Mouse (Mus musculus): ENCODE measurements at regions not wholly inside any gene's neighbourhood (a gene's known extent, or its start where the extent isn't known, plus 50 kb on each side); places are given as distances from the start of the nearest gene placed in this dataset.

GRCm38 (mm10) chr1:89373806-89374205, 80.8 kb upstream of the Agap1 start:
- DNase-seq (ENCODE audit: low spot score in 2 of 2) = no peak

- no peak for DNase-seq (ENCODE audit: low spot score in 2 of 2)
Measured at GRCm38 (mm10) chr1:89374271-89374670, 80.3 kb upstream of the Agap1 start.

- no peak for DNase-seq (ENCODE audit: low spot score in 2 of 2)
Measured at GRCm38 (mm10) chr1:89382021-89382420, 72.6 kb upstream of the Agap1 start.

- no peak for DNase-seq (ENCODE audit: low spot score in 2 of 2)
Measured at GRCm38 (mm10) chr1:89385111-89385510, 69.5 kb upstream of the Agap1 start.

- no peak for DNase-seq (ENCODE audit: low spot score in 2 of 2)
Measured at GRCm38 (mm10) chr1:89392711-89393110, 61.9 kb upstream of the Agap1 start.

GRCm38 (mm10) chr1:89394471-89394870, 60.1 kb upstream of the Agap1 start:
- no peak for DNase-seq (ENCODE audit: low spot score in 2 of 2)

GRCm38 (mm10) chr1:89400734-89401202, 53.8 kb upstream of the Agap1 start:
- peak in 1 of 2 experiments; percentile 17 for DNase-seq (ENCODE audit: low spot score in 2 of 2)

GRCm38 (mm10) chr1:89402513-89403210, 51.9 kb upstream of the Agap1 start:
- DNase-seq (ENCODE audit: low spot score in 2 of 2) = no peak

- DNase-seq (ENCODE audit: low spot score in 2 of 2) = no peak
Measured at GRCm38 (mm10) chr1:89403551-89404050, 51.0 kb upstream of the Agap1 start.
